Mouse (Mus musculus): ENCODE measurements around the gene Zfp748. TPM values are rescaled to one million over a fixed set of nuclear protein-coding genes. Genes with fewer than 3 reads are reported as not detected.

The Zfp748 gene
- polyA plus RNA-seq, 1 experiment from 2014 or later, result 16.7 TPM

GRCm38 (mm10) chr13:67495631-67496030 lies 58.0 kb downstream of the Zfp748 start:
- Histone ChIP-seq H3K36me3 (ENCODE audit: control insufficient read depth, insufficient read depth) (peaks cover 41% of the 10 kb centered on the region), H3K9ac (replicated peaks; ENCODE audit: low read depth, low read length) (no peak overlapping the region), H3K4me3 (replicated peaks; ENCODE audit: low read length) (no peak overlapping the region), H3K4me1 (replicated peaks; ENCODE audit: control insufficient read depth, insufficient read depth, low read length) (peaks cover 8% of the 10 kb centered on the region), H3K27me3 (replicated peaks; ENCODE audit: control insufficient read depth, insufficient read depth, low read length) (no peaks in the 10 kb centered on the region), H3K4me2 (ENCODE audit: low read length) (no peak overlapping the region), H3K9me3 (ENCODE audit: control insufficient read depth, low read length) (peaks cover 7% of the 10 kb centered on the region), H3K27ac (ENCODE audit: low read length) (no peak overlapping the region)
- WGBS, result 89% methylated on average over 1 of the region's 1 CpGs
- no peak for ATAC-seq

Other genes starting within 250 kb of the Zfp748 start
- 0.86 and 1.9 TPM in 2 replicates for gene Zfp457, start 247.3 kb downstream of the Zfp748 start, polyA plus RNA-seq (2015; fragmentation: Nextera tagmentation; extraction: Ambion mirVana)
- gene Zfp595, start 221.3 kb downstream of the Zfp748 start, polyA plus RNA-seq (2015; fragmentation: Nextera tagmentation; extraction: Ambion mirVana), result 1.7 and 2.1 TPM in 2 replicates
- not detected in 2 replicates for gene Gm28044, start 193.3 kb downstream of the Zfp748 start, polyA plus RNA-seq (2015; fragmentation: Nextera tagmentation; extraction: Ambion mirVana)
- gene Zfp953, start 193.2 kb downstream of the Zfp748 start, polyA plus RNA-seq (2015; fragmentation: Nextera tagmentation; extraction: Ambion mirVana), result 0.62 and 0.68 TPM in 2 replicates
- not detected in 2 replicates for gene Gm28041, start 178.1 kb downstream of the Zfp748 start, polyA plus RNA-seq (2015; fragmentation: Nextera tagmentation; extraction: Ambion mirVana)
- 0.61 and 0.80 TPM in 2 replicates for gene Zfp456, start 178.0 kb downstream of the Zfp748 start, polyA plus RNA-seq (2015; fragmentation: Nextera tagmentation; extraction: Ambion mirVana)
- gene Zfp429, start 154.0 kb downstream of the Zfp748 start, polyA plus RNA-seq (2015; fragmentation: Nextera tagmentation; extraction: Ambion mirVana), result 4.4 and 5.3 TPM in 2 replicates
- 1.3 and 2.0 TPM in 2 replicates for gene Zfp459, start 132.4 kb downstream of the Zfp748 start, polyA plus RNA-seq (2015; fragmentation: Nextera tagmentation; extraction: Ambion mirVana)
- gene Zfp874a, start 102.2 kb downstream of the Zfp748 start, polyA plus RNA-seq (2015; fragmentation: Nextera tagmentation; extraction: Ambion mirVana), result 9.7 and 11.0 TPM in 2 replicates
- gene Zfp874b, start 69.6 kb downstream of the Zfp748 start, polyA plus RNA-seq (2015; fragmentation: Nextera tagmentation; extraction: Ambion mirVana), result 4.9 and 5.1 TPM in 2 replicates
- gene Zfp58, start 53.3 kb downstream of the Zfp748 start, polyA plus RNA-seq (2015; fragmentation: Nextera tagmentation; extraction: Ambion mirVana), result 13.9 and 14.8 TPM in 2 replicates
- not detected in 2 replicates for gene Gm26965, start 27.7 kb downstream of the Zfp748 start, polyA plus RNA-seq (2015; fragmentation: Nextera tagmentation; extraction: Ambion mirVana)
- 42.4 and 45.3 TPM in 2 replicates for gene Zfp87, start 27.7 kb downstream of the Zfp748 start, polyA plus RNA-seq (2015; fragmentation: Nextera tagmentation; extraction: Ambion mirVana)
- gene Zfp729b, start 55.9 kb upstream of the Zfp748 start, polyA plus RNA-seq (2015; fragmentation: Nextera tagmentation; extraction: Ambion mirVana), result 6.3 and 7.6 TPM in 2 replicates
- not detected in 2 replicates for gene Gm49345, start 83.9 kb upstream of the Zfp748 start, polyA plus RNA-seq (2015; fragmentation: Nextera tagmentation; extraction: Ambion mirVana)
- gene Zfp729a, start 84.0 kb upstream of the Zfp748 start, polyA plus RNA-seq (2015; fragmentation: Nextera tagmentation; extraction: Ambion mirVana), result 5.2 TPM in 2 replicates
- 14.8 and 17.2 TPM in 2 replicates for gene Zfp738, start 133.2 kb upstream of the Zfp748 start, polyA plus RNA-seq (2015; fragmentation: Nextera tagmentation; extraction: Ambion mirVana)
- 12.0 and 14.0 TPM in 2 replicates for gene Zfp65, start 175.3 kb upstream of the Zfp748 start, polyA plus RNA-seq (2015; fragmentation: Nextera tagmentation; extraction: Ambion mirVana)
- gene Zfp85, start 201.4 kb upstream of the Zfp748 start, polyA plus RNA-seq (2015; fragmentation: Nextera tagmentation; extraction: Ambion mirVana), result 8.2 and 9.0 TPM in 2 replicates
- gene Zfp493, start 225.9 kb upstream of the Zfp748 start, polyA plus RNA-seq (2015; fragmentation: Nextera tagmentation; extraction: Ambion mirVana), result 3.4 and 3.6 TPM in 2 replicates

Data from forebrain, embryonic 16.5 days (tissue).